Mouse (Mus musculus) forebrain, embryonic 16.5 days (tissue): ENCODE measurements at regions not wholly inside any gene's neighbourhood (a gene's known extent, or its start where the extent isn't known, plus 50 kb on each side); places are given as distances from the start of the nearest gene placed in this dataset.

Experiments
- ATAC-seq: fragments of 200-750 bp; cut with Nextera tagmentation; 2 replicates; pipeline ENCODE4 v1.8.0; 2017; ENCODE audit warnings: mild to moderate bottlenecking, moderate library complexity
- H3K27ac ChIP-seq: fragments of 300-500 bp; sonication (generic); 2 replicates; pipeline ENCODE4 v1.5.1; 2014; ENCODE audit warnings: low read length, control low read depth
- H3K27me3 ChIP-seq: fragments of 300-500 bp; sonication (generic); replicated peaks from 2 replicates; pipeline ENCODE4 v1.6.1; 2014; ENCODE audit warnings: low read length; ENCODE audit not compliant: control insufficient read depth, insufficient read depth
- H3K36me3 ChIP-seq: fragments of 300-500 bp; sonication (generic); 2 replicates; pipeline ENCODE4 v1.6.1; 2014; ENCODE audit not compliant: control insufficient read depth, insufficient read depth
- H3K4me1 ChIP-seq: fragments of 300-500 bp; sonication (generic); replicated peaks from 2 replicates; pipeline ENCODE4 v1.6.1; 2014; ENCODE audit warnings: low read length; ENCODE audit not compliant: control insufficient read depth, insufficient read depth
- H3K4me2 ChIP-seq: fragments of 300-500 bp; sonication (generic); 2 replicates; pipeline ENCODE4 v1.6.1; 2014; ENCODE audit warnings: mild to moderate bottlenecking, low read length, control low read depth
- H3K4me3 ChIP-seq: fragments of 300-500 bp; sonication (generic); replicated peaks from 2 replicates; pipeline ENCODE4 v1.5.1; 2014; ENCODE audit warnings: mild to moderate bottlenecking, low read length, control low read depth
- H3K9ac ChIP-seq: fragments of 300-500 bp; sonication (generic); replicated peaks from 2 replicates; pipeline ENCODE4 v1.6.1; 2014; ENCODE audit warnings: low read depth, low read length, control low read depth
- H3K9me3 ChIP-seq: fragments of 300-500 bp; sonication (generic); 2 replicates; pipeline ENCODE4 v1.6.1; 2016; ENCODE audit warnings: low read length; ENCODE audit not compliant: control insufficient read depth
- WGBS: fragments of 180-500 bp; shearing (Covaris S2); extraction: QIAGEN DNeasy Blood & Tissue Kit; methylation state at CpG from one replicate; pipeline ENCODE4 v1.1.7; 2014; 5-methylcytosine and 5-hydroxymethylcytosine counted together

DNA sequence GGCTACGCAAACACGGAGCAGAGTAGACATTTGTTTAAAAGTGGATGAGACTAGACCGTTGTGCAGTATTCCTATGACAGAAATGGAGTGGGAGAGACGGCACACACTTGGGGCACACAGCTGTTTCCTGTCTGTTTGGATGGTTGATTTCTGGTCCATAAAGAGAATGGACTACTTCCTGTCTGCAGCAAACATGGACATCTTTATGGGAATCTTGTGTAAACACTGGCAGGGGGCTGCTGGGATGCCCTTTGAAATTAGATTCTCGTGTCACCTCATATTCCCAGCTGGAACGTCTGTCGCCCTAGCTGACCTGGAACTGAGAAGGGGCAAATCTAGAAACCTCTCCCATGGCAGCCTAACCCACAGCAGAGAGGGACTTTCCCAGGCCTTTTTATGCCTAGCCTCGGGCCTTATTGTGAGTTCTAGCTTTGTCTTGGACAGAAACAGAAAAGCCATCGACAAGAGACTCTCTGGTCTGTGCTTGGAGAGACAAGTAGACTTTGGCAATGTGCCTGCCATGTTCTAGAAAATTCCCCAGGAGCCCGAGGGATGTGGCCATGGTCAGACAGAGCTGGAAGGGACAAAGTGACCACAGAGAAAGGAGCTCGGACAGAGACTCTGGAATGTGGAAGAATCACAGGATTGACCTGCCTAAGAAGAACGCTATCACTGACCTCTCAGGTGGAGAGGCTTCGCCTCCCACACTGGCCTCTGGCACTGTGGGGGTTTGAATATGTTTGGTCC is 107.5 kb downstream of the Mis18a start:
- ATAC-seq, result no peak
- Histone ChIP-seq H3K27me3 (no peaks in the 10 kb centered on the region), H3K27ac (no peak overlapping the region), H3K4me3 (no peak overlapping the region), H3K4me1 (peaks cover 28% of the 10 kb centered on the region), H3K9me3 (no peaks in the 10 kb centered on the region), H3K36me3 (no peaks in the 10 kb centered on the region), H3K4me2 (no peak overlapping the region), H3K9ac (no peak overlapping the region)
- 92% methylated on average over 13 of the region's 13 CpGs for WGBS

DNA sequence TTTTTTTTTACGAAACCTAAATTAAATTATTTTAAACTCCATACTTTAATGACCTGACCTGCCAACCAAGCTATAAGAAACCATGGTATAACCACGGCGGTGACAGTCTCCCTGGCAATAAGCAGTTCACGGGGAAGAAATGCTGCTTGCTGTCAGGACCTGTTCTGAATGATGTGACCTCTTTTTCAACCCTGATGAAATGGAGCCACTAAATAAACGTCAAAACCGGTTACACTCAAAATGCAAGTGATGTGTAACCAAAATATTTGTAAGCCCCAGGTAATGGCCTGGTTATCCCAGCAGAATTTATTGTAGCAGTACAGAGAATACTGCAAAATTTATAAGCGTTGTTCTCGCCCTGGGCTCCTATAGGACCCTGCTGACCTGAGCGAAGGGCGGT is 111.4 kb downstream of the Mis18a start:
- Histone ChIP-seq H3K27ac (no peak overlapping the region), H3K36me3 (no peaks in the 10 kb centered on the region), H3K27me3 (no peaks in the 10 kb centered on the region), H3K9me3 (no peaks in the 10 kb centered on the region), H3K4me2 (no peak overlapping the region), H3K4me1 (no peaks in the 10 kb centered on the region), H3K4me3 (no peak overlapping the region), H3K9ac (no peak overlapping the region)
- WGBS, result 82% methylated on average over 10 of the region's 10 CpGs
- no peak for ATAC-seq

DNA sequence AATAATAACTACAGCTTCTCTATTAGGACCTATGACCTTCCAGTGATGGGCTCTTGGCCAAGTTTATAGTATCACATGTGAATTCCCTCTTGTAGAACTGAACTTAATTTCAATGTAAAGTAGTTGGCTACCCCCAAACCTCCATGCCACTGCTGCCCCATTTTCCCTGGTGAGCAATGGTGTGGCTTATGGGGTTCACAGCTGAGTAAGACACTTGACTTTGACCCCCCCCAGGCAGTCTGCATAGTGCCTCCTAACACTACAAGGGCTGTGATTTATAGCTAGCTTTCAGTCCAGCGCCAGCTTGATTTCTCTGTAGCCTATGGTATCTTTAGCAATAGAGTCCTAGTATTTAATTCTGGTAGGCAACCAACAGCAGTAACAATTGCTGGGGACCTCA is 113.1 kb downstream of the Mis18a start:
- no peaks in the 10 kb centered on the region for H3K9me3 ChIP-seq
- no peak overlapping the region for H3K4me2 ChIP-seq
- no peaks in the 10 kb centered on the region for H3K27me3 ChIP-seq
- no peak overlapping the region for H3K4me3 ChIP-seq
- 89% methylated on average over 1 of the region's 1 CpGs for WGBS
- no peaks in the 10 kb centered on the region for H3K4me1 ChIP-seq
- no peaks in the 10 kb centered on the region for H3K36me3 ChIP-seq
- H3K27ac ChIP-seq, result no peak overlapping the region
- no peak overlapping the region for H3K9ac ChIP-seq
- no peak for ATAC-seq

DNA sequence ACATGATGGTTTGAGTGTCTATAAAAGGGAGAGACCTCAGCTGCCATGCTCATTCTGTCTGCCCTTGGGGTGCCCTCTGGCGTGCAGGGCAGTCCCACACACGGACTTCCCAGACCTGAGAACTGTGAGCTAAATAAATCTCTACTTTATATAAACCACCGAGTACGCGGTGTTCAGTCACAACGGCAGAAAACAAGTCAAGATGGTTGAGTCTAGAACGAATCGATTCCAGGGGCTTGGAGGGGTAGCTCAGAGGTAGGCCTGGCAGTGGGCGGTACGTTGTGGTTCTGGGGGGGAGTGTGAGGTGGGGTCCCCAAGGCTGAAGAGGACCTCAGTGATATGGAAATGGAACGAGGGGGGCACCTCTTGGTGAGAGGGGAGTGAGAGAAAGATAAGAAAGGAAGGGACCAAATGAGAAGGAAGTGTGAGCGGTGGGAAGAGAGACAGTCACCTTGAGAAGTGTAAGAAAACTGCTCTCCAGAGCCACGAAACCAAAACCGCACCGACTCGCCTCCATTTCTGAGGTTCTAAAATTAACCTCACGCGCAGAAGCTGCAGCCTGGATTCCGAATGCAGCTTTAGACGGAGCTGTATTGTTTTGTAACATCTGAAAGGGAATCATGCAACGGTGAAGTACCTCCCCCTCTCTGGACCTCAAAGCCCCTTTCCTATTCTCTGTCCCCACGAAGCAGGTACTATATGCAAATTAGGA is 117.0 kb downstream of the Mis18a start:
- Histone ChIP-seq H3K4me3 (no peak overlapping the region), H3K4me2 (no peak overlapping the region), H3K4me1 (no peaks in the 10 kb centered on the region), H3K9ac (no peak overlapping the region), H3K9me3 (no peaks in the 10 kb centered on the region), H3K36me3 (no peaks in the 10 kb centered on the region), H3K27ac (no peak overlapping the region), H3K27me3 (no peaks in the 10 kb centered on the region)
- WGBS, result 86% methylated on average over 22 of the region's 22 CpGs
- ATAC-seq, result no peak

DNA sequence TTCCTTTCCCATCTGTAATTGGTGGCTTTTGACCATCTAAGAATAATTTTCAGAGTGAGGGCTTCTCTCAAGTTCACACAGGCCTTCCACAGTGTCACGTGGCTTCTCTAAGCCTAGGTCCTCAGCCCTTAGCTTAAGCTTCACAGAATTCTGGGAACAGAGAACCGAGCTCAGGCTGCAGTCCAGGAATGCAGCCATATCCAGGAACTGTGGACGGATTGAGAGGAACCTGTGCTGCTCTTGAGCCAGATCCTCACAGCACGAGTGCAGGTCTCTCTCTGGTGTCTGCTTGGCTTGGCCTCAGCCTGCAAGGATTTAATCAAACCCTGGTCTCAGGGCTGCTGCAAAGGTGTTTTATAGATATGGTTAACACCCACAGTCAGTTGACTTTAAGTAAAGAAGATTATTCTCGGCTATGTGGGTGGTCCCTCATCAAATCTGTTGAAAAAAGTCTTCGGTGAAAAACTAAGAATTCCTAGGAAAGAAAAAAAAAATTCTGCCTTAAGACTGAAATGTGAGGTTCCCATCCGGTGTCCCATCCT is 127.8 kb downstream of the Mis18a start:
- H3K4me2 ChIP-seq, result no peak overlapping the region
- no peaks in the 10 kb centered on the region for H3K27me3 ChIP-seq
- H3K36me3 ChIP-seq, result no peaks in the 10 kb centered on the region
- no peak overlapping the region for H3K4me3 ChIP-seq
- 89% methylated on average over 7 of the region's 7 CpGs for WGBS
- H3K4me1 ChIP-seq, result no peaks in the 10 kb centered on the region
- no peak overlapping the region for H3K9ac ChIP-seq
- no peak overlapping the region for H3K27ac ChIP-seq
- peaks cover 7% of the 10 kb centered on the region; the same call in 1 of the 2 replicates for H3K9me3 ChIP-seq
- no peak for ATAC-seq

DNA sequence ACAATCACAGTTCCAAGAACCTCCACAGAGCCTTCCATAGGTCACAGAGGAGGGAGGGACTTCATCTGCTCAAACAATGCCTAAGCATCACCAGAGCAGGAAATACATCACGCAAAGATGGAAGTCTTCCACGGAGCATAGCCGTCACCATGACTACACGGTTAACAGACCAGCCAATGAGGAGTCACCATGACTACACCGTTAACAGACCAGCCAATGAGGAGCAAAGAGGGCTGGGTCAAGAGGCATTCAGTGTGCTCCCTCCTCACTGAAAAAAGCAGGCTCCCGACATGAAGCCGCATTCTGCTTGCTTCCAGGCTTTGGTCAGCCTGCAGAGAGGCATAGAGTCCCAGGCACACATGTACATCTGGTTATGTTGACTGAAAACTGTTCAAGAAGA is 128.5 kb downstream of the Mis18a start:
- Histone ChIP-seq H3K36me3 (no peaks in the 10 kb centered on the region), H3K4me2 (no peak overlapping the region), H3K27me3 (no peaks in the 10 kb centered on the region), H3K4me1 (no peaks in the 10 kb centered on the region), H3K9ac (no peak overlapping the region), H3K27ac (no peak overlapping the region), H3K4me3 (no peak overlapping the region), H3K9me3 (peaks cover 7% of the 10 kb centered on the region; the same call in 1 of the 2 replicates)
- ATAC-seq, result no peak
- 80% methylated on average over 7 of the region's 7 CpGs for WGBS

DNA sequence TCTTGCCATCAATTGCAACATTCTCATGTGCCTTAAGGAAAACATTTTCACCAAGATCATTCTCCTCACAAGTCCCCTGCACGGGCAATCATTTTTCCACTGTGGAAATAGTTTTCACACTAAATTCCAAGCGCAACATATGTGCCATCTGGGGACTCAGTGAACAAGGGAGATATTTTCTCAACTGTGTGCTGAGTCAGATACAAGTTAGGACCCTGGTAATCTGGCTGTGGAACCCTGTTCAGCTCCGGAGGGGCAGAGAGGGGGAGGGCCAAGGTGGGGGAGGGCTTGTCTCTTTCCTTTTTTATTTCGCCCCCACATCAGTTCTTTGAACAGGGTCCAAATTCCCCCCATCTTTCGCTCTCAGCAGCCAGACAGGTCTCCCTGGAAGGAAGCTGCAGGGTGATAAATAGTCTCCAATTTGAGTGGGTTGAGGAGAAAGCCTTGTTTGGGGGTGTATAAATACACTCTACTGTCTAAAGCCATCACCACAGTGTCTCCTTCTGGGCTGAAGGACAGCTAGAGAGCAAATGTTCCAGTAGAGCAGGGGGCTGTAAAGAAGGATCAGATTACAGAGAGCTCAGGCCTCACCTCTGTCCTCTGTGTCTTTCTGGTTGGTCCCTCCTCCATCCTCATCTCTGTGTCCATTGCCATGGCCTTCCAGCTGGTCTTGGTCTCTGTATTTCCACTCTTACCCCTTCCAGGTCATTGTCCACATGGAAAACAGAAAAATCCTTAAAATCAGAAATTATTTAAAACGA is 134.3 kb downstream of the Mis18a start:
- WGBS, result 75% methylated on average over 6 of the region's 6 CpGs
- H3K4me2 ChIP-seq, result no peak overlapping the region
- H3K27ac ChIP-seq, result no peak overlapping the region
- ATAC-seq, result no peak
- no peaks in the 10 kb centered on the region for H3K27me3 ChIP-seq
- H3K4me3 ChIP-seq, result no peak overlapping the region
- H3K9me3 ChIP-seq, result peaks cover 5% of the 10 kb centered on the region; the same call in 1 of the 2 replicates
- no peaks in the 10 kb centered on the region for H3K4me1 ChIP-seq
- H3K9ac ChIP-seq, result no peak overlapping the region
- H3K36me3 ChIP-seq, result no peaks in the 10 kb centered on the region

DNA sequence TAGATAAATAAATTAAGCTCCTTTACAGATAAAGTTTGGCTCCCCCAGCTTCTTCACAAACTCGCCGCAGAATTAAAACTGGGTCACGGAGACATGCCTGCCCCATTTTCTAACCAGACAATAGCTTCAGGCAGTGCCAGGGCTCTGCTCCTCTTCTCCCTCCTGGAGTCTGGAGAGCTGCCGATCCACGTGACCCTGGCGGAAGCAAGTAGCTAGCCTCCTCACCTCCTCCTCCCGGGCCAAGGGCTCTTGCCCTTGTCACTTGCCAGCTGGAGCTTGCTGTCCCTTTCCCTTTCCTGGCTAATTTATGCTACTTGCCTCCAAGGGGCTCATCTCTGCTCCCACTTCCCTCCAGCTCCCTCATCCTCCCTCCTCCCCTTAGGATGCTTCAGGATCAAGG is 142.0 kb downstream of the Mis18a start:
- ATAC-seq, result no peak
- no peaks in the 10 kb centered on the region for H3K4me1 ChIP-seq
- WGBS, result 88% methylated on average over 7 of the region's 7 CpGs
- H3K9ac ChIP-seq, result no peak overlapping the region
- no peak overlapping the region for H3K4me2 ChIP-seq
- no peaks in the 10 kb centered on the region for H3K36me3 ChIP-seq
- no peak overlapping the region for H3K27ac ChIP-seq
- H3K9me3 ChIP-seq, result peaks cover 10% of the 10 kb centered on the region
- H3K27me3 ChIP-seq, result no peaks in the 10 kb centered on the region
- H3K4me3 ChIP-seq, result no peak overlapping the region

DNA sequence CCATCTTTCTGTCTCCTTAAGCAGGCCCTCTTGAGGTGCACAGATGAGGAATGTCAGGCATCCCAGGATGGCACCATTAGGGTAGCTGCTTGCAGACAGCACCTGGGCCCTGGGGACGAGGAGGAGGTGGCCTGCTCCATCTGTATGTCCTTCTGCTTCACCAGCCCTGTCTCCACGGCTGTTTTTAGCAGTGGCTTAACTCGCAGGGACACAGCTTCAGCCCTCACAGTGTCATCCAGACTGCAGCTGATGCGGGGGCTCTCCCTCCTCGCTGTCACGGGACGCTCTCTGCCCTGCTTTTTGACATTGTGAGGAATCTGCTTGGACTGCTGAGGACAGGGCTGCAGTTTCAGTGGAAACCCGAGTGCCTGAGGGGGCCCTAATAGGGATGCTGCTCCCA is 146.8 kb downstream of the Mis18a start:
- 63% methylated on average over 8 of the region's 8 CpGs for WGBS
- Histone ChIP-seq H3K4me2 (no peak overlapping the region), H3K27me3 (no peaks in the 10 kb centered on the region), H3K9me3 (peaks cover 6% of the 10 kb centered on the region; the same call in 1 of the 2 replicates), H3K4me1 (no peaks in the 10 kb centered on the region), H3K27ac (no peak overlapping the region), H3K36me3 (no peaks in the 10 kb centered on the region), H3K4me3 (no peak overlapping the region), H3K9ac (no peak overlapping the region)
- ATAC-seq, result no peak
